Mouse (Mus musculus): ENCODE data around the gene Tmem205.

The Tmem205 gene

GRCm38 (mm10) chr9:21916851-21917492 lies 10.4 kb downstream of the Tmem205 start:
- DNase-seq (ENCODE audit: low spot score) = no peak

DNA sequence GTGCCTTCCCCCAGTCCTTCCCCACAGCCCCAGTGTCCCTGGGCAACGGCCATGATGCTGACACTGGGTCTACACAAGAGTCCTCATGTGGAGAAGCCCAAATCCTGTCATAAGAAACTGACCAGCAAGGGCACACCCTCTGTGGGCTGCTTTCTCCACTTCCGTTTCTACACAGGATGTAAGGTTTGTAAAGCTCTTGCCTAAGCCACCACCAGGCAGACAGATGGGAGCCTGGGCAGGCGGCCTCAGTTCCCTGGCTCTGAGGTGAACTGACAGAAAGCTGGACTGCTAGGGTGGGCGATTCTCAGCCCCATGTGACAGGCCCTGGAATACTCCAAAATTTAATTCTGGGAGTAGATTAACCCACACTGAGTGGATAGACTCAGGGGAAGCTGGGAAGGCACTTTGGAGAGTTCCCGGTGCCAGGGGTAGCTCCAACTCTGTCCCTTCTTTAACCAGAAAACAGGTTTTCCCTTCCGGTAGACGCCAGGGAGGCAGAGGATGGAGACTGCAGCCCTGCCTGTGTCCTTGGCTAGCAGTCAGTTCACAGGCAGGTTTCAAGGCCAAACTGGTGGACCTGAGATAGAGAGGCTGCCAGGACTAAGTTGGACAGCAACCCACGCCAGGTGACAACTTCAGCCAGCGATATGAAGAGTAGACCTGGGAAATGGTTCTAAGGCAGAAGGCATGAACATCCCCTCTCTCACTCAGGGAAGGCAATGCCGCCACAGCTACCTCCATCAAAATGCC lies 17.7 kb downstream of the Tmem205 start:
- DNase-seq (ENCODE audit: low spot score) = no peak

DNA sequence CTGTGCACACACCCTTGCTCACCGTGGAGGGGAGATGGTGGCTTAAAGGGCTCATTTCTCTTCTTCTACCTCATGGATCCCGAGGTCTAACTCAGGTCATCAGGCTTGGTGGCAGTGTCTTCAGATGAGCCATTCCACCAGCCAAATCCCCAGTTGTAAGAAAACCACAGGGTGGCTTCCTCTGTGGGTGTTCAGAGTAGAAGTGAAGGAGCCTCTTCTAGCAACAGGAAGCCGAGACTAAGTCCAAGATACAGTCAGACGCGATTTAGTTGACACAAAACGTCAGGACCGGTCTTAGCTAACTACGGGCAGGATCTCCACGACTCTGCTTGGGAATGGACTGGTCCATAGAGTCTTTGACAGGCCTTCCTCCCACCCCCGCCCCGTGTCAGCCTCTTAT lies 19.1 kb downstream of the Tmem205 start:
- DNase-seq (ENCODE audit: low spot score) = no peak

GRCm38 (mm10) chr9:21904031-21904430 lies 23.3 kb downstream of the Tmem205 start:
- no peak for DNase-seq (ENCODE audit: low spot score)

- peak; percentile 91 for DNase-seq (ENCODE audit: low spot score)
These were observed 26.0 kb downstream of the Tmem205 start for GRCm38 (mm10) chr9:21901223-21901820.

DNA sequence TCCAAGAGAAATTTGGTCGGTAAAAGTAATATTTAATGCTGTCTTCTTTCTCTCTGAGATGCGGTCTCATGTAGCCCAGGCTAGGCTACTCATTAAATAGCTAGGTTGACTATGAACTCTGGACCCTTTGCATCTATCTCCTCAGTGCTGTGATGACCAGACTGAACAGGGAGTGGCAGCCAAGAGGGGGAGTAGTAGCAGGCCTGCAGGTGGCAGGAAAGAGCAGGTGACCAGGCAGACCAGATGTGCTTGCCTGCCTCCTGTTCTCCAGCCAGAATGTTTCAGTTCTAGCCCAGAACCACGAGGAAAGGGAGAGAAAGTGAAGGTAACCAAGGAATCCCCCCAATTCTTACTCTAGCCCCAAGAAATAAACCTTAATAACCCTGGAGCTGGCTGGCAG lies 38.1 kb downstream of the Tmem205 start:
- DNase-seq (ENCODE audit: low spot score) = no peak

DNA sequence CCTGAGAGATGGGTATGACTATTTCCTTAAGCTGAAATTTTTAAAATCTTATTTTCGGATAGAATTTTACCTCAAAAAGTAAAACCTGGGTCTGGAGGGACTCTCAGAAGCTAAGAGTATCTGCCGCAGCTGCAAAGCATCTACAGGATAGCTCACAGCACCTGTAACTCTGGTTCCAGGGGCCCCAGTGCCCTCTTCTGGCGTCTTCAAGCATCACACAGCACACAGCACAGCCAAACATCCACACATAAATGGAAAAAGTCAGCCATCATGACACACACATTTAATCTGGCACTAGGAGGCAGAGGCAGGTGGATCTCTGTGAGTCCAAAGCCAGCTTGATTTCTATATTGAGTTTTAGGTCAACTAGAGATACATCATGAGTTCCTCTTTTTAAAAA lies 50.8 kb downstream of the Tmem205 start:
- no peak for DNase-seq (ENCODE audit: low spot score)

DNA sequence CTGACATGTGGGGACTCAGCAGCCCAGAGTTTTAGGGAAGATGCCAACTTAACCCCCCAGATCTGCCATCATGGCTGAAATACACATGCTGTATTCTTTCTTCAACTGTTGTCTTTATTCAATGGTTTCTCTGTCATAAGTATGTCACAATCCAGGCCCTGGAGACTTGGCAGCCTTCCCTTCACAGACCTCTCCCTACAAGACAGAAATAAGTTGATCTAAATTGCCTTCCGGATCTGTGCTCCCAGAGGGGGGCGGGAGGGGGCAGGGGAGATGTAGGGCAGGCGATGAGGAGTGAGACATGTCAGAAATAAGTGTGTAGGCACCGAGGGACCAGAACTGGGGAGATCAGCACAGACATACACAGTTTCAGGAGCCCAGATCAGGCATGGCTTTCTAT lies 55.2 kb downstream of the Tmem205 start:
- no peak for DNase-seq (ENCODE audit: low spot score)

Data from embryo, embryonic 10 days (tissue).